Mouse (Mus musculus) liver, embryonic 13.5 days (tissue): ENCODE data around the gene Gm33543. TPM values are rescaled to one million over a fixed set of nuclear protein-coding genes. Genes with fewer than 3 reads are reported as not detected.

Experiments
- ATAC-seq: fragments of 200-750 bp; cut with Nextera tagmentation; 2 replicates; pipeline ENCODE4 v1.8.0; 2017; ENCODE audit warnings: low read depth, mild to moderate bottlenecking, moderate number of reproducible peaks, moderate library complexity
- DNase-seq: peaks from one replicate; pipeline ENCODE4 v3.0.0; 2022
- H3K27ac ChIP-seq: fragments of 300-500 bp; sonication (generic); 2 replicates; pipeline ENCODE4 v1.5.1; 2015; ENCODE audit warnings: moderate library complexity, mild to moderate bottlenecking, inconsistent platforms
- H3K27me3 ChIP-seq: fragments of 300-500 bp; sonication (generic); 2 replicates; pipeline ENCODE4 v1.6.1; 2015; ENCODE audit warnings: mild to moderate bottlenecking, inconsistent platforms
- H3K36me3 ChIP-seq: fragments of 300-500 bp; sonication (generic); 2 replicates; pipeline ENCODE4 v1.6.1; 2015; ENCODE audit warnings: mild to moderate bottlenecking, inconsistent platforms
- H3K4me1 ChIP-seq: fragments of 300-500 bp; sonication (generic); replicated peaks from 2 replicates; pipeline ENCODE4 v1.6.1; 2015; ENCODE audit warnings: inconsistent platforms
- H3K4me2 ChIP-seq: fragments of 300-500 bp; sonication (generic); 2 replicates; pipeline ENCODE4 v1.6.1; 2015; ENCODE audit warnings: inconsistent platforms, mild to moderate bottlenecking, moderate library complexity
- H3K4me3 ChIP-seq: fragments of 300-500 bp; sonication (generic); replicated peaks from 2 replicates; pipeline ENCODE4 v1.5.1; 2015; ENCODE audit warnings: mild to moderate bottlenecking, inconsistent platforms
- H3K9ac ChIP-seq: fragments of 300-500 bp; sonication (generic); 2 replicates; pipeline ENCODE4 v1.6.1; 2015; ENCODE audit warnings: mild to moderate bottlenecking, inconsistent platforms
- H3K9me3 ChIP-seq: fragments of 300-500 bp; sonication (generic); replicated peaks from 2 replicates; pipeline ENCODE4 v1.6.1; 2016; ENCODE audit warnings: inconsistent platforms
- WGBS: fragments of 180-500 bp; shearing (Covaris S2); methylation state at CpG from one replicate; pipeline ENCODE4 v1.1.7; 2015; ENCODE audit not compliant: insufficient replicate concordance; 5-methylcytosine and 5-hydroxymethylcytosine counted together
- polyA plus RNA-seq: library from polyadenylated mRNA; unstranded; fragments of >200 nt; fragmentation: Nextera tagmentation; extraction: Ambion mirVana; gene quantifications from 2 replicates; pipeline ENCODE4 v1.2.1, GENCODE M21; 2015

Gm33543 gene
- polyA plus RNA-seq, 1 experiment from 2014 or later = not detected

GRCm38 (mm10) chr10:95829471-95829870 is 13.3 kb downstream of the Gm33543 start:
- H3K9me3 ChIP-seq = no peaks in the 10 kb centered on the region
- ATAC-seq (no peak), DNase-seq (no peak)
- H3K27ac ChIP-seq = no peak overlapping the region
- H3K4me2 ChIP-seq = no peak overlapping the region
- no peaks in the 10 kb centered on the region for H3K4me1 ChIP-seq
- no peak overlapping the region for H3K4me3 ChIP-seq
- H3K9ac ChIP-seq = no peak overlapping the region
- 0 out of 2 replicates have a peak, but pooled peaks cover 3% of the 10 kb centered on the region for H3K27me3 ChIP-seq
- H3K36me3 ChIP-seq = no peaks in the 10 kb centered on the region

DNA sequence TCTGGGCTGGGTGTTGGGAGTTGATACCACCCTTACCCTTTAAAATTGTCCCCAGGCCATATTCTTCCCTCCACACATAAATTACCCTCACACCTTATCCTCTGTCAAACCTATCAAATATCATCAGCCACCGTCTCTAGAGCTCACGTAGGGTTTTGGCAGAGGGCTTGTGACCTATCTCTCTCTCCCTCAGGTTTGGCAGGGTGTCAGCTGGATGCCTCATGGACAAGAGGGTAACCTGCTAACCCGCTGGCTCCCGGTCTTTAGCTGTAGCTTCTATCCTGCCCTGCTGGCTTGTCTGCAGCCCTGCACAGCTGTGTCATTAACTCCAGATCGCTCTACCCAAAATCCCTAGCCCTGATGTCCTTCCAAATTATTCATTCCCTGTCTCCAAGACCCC is 14.4 kb downstream of the Gm33543 start:
- H3K4me3 ChIP-seq = no peak overlapping the region
- no peak for DNase-seq
- 61% methylated on average over 5 of the region's 5 CpGs for WGBS

DNA sequence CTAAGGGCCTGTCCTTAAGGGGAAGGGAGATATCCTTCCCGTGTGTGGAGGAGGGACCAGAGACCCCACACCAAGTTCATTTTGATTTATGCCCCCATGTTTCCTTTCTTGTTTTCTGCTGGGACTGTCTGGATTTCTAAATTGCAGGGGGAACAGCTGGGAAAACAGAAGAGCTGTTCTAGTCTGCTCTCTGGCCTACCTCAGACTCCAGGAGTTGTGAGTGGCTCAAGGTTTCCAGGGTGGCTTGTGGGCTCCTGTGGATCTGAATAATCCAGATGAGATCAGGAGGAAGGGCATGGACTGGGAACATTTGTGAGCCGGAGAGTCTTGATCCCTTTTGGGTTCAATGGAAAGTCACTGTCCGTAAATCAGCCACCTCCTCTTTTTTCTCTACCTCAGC is 17.1 kb downstream of the Gm33543 start:
- DNase-seq (no peak), ATAC-seq (no peak)
- Histone ChIP-seq H3K9ac (no peak overlapping the region), H3K4me3 (no peak overlapping the region), H3K36me3 (no peaks in the 10 kb centered on the region), H3K27me3 (0 out of 2 replicates have a peak, but pooled peaks cover 4% of the 10 kb centered on the region), H3K27ac (no peak overlapping the region), H3K4me2 (no peak overlapping the region), H3K9me3 (no peaks in the 10 kb centered on the region), H3K4me1 (no peaks in the 10 kb centered on the region)
- WGBS = 57% methylated on average over 3 of the region's 3 CpGs

More for the DNA sequence above, 14.4 kb downstream of the Gm33543 start:
- Histone ChIP-seq H3K36me3 (no peaks in the 10 kb centered on the region), H3K9me3 (no peaks in the 10 kb centered on the region), H3K27me3 (0 out of 2 replicates have a peak, but pooled peaks cover 4% of the 10 kb centered on the region), H3K9ac (no peak overlapping the region), H3K4me1 (no peaks in the 10 kb centered on the region), H3K4me2 (no peak overlapping the region), H3K27ac (no peak overlapping the region)
- no peak for ATAC-seq

GRCm38 (mm10) chr10:95818506-95818905 is 24.2 kb downstream of the Gm33543 start:
- no peaks in the 10 kb centered on the region for H3K9me3 ChIP-seq
- H3K27me3 ChIP-seq = no peaks in the 10 kb centered on the region
- no peak overlapping the region for H3K4me3 ChIP-seq
- no peak overlapping the region for H3K4me2 ChIP-seq
- DNase-seq = no peak
- ATAC-seq = no peak
- H3K9ac ChIP-seq = no peak overlapping the region
- no peaks in the 10 kb centered on the region; the same call in 1 of the 2 replicates for H3K4me1 ChIP-seq
- WGBS = 52% methylated on average over 2 of the region's 2 CpGs
- no peak overlapping the region for H3K27ac ChIP-seq
- H3K36me3 ChIP-seq = no peaks in the 10 kb centered on the region

DNA sequence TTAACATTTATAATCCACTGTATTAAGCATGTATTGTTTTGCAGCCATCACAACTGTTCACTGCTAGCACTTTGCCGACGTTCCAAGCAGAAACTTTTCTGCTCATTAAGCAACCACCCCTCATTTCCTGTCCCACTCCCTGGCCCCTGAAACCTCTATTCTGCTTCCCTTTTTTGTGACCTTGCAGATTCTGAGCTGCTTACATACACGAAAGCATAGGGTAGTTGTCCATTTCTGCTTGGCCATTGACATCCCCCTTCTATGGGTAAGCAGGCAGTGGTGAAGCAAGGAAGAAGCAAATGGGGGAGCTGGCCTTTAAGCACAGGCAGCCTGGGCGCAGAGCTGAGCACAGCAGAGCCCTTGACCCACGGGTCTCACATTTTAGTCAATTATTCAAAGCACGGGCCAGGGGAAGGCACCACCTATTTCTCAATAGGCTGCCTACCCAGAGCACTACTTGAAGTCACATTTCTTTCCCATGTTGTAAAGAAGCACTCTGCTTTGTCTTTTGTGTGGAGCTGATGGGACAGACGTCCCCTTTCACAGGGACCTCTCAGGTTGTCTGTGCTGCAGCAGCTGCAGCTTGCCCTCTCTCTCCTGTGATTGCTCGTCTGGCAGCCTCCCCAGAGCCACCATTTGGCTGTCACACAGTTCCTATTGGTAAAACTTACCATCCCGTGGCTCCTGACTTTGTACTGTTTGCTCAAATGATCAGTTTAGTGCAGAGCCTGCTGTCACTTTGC is 25.1 kb downstream of the Gm33543 start:
- no peaks in the 10 kb centered on the region for H3K27me3 ChIP-seq
- ATAC-seq (peak; percentile 47), DNase-seq (peak; percentile 1)
- WGBS = 11% methylated on average over 9 of the region's 9 CpGs
- no peaks in the 10 kb centered on the region for H3K9me3 ChIP-seq
- no peaks in the 10 kb centered on the region; the same call in 1 of the 2 replicates for H3K4me1 ChIP-seq
- no peaks in the 10 kb centered on the region for H3K36me3 ChIP-seq
- H3K4me2 ChIP-seq = no peak overlapping the region
- H3K27ac ChIP-seq = peak overlapping the region; percentile 53
- H3K9ac ChIP-seq = no peak overlapping the region
- no peak overlapping the region for H3K4me3 ChIP-seq

GRCm38 (mm10) chr10:95814351-95814750 is 28.4 kb downstream of the Gm33543 start:
- no peaks in the 10 kb centered on the region for H3K27me3 ChIP-seq
- 75% methylated on average over 6 of the region's 6 CpGs for WGBS
- H3K4me2 ChIP-seq = no peak overlapping the region
- no peaks in the 10 kb centered on the region for H3K36me3 ChIP-seq
- H3K9me3 ChIP-seq = no peaks in the 10 kb centered on the region
- no peaks in the 10 kb centered on the region; the same call in 1 of the 2 replicates for H3K4me1 ChIP-seq
- H3K4me3 ChIP-seq = no peak overlapping the region
- no peak overlapping the region for H3K9ac ChIP-seq
- no peak overlapping the region for H3K27ac ChIP-seq
- ATAC-seq = no peak
- DNase-seq = no peak

- H3K36me3 ChIP-seq = no peaks in the 10 kb centered on the region
- DNase-seq = no peak
- H3K9ac ChIP-seq = no peak overlapping the region
- H3K4me3 ChIP-seq = no peak overlapping the region
- H3K4me2 ChIP-seq = no peak overlapping the region
- H3K4me1 ChIP-seq = no peaks in the 10 kb centered on the region
- no peak for ATAC-seq
- H3K27ac ChIP-seq = no peak overlapping the region
- H3K27me3 ChIP-seq = no peaks in the 10 kb centered on the region
- WGBS = 51% methylated on average over 4 of the region's 4 CpGs
- no peaks in the 10 kb centered on the region for H3K9me3 ChIP-seq
Observed at GRCm38 (mm10) chr10:95811869-95812268, 30.9 kb downstream of the Gm33543 start.

DNA sequence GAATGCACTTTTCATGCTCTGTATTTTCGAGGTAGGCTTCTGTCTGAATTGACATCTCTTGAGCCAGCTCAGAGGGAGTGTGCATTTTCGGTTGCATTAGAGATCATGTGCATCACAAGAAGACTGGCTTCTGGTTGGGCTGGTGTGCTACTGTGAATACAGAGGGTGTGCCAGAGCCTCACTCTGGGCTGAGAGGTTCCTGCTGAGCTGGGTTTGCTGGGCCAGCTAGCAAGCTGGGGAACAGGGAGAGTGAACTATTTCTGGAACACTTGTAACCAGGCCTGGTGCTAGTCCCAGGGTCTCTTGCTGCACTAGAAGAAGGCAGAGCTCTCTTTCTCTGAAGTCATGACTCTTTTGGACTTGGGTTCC is 41.3 kb downstream of the Gm33543 start:
- no peaks in the 10 kb centered on the region for H3K36me3 ChIP-seq
- H3K4me2 ChIP-seq = no peak overlapping the region
- 39% methylated on average over 2 of the region's 2 CpGs for WGBS
- DNase-seq (no peak), ATAC-seq (no peak)
- no peaks in the 10 kb centered on the region for H3K27me3 ChIP-seq
- no peak overlapping the region for H3K4me3 ChIP-seq
- no peak overlapping the region for H3K27ac ChIP-seq
- H3K9ac ChIP-seq = no peak overlapping the region
- H3K9me3 ChIP-seq = no peaks in the 10 kb centered on the region
- no peaks in the 10 kb centered on the region for H3K4me1 ChIP-seq

GRCm38 (mm10) chr10:95800693-95801442 is 41.9 kb downstream of the Gm33543 start:
- Histone ChIP-seq H3K4me2 (no peak overlapping the region), H3K27me3 (no peaks in the 10 kb centered on the region), H3K27ac (no peak overlapping the region), H3K9ac (no peak overlapping the region), H3K36me3 (no peaks in the 10 kb centered on the region), H3K4me1 (no peaks in the 10 kb centered on the region), H3K9me3 (no peaks in the 10 kb centered on the region), H3K4me3 (no peak overlapping the region)
- 65% methylated on average over 7 of the region's 7 CpGs for WGBS
- no peak for DNase-seq
- ATAC-seq = no peak

GRCm38 (mm10) chr10:95797645-95798395 is 44.9 kb downstream of the Gm33543 start:
- no peak overlapping the region for H3K4me2 ChIP-seq
- WGBS = 76% methylated on average over 12 of the region's 12 CpGs

GRCm38 (mm10) chr10:95795500-95795899 is 47.2 kb downstream of the Gm33543 start:
- Histone ChIP-seq H3K36me3 (no peaks in the 10 kb centered on the region), H3K9me3 (no peaks in the 10 kb centered on the region), H3K4me3 (no peak overlapping the region), H3K27me3 (no peaks in the 10 kb centered on the region), H3K4me2 (no peak overlapping the region), H3K4me1 (no peaks in the 10 kb centered on the region), H3K9ac (no peak overlapping the region), H3K27ac (no peak overlapping the region)
- WGBS = 51% methylated on average over 4 of the region's 4 CpGs
- ATAC-seq = no peak
- no peak for DNase-seq

More at GRCm38 (mm10) chr10:95797645-95798395, 44.9 kb downstream of the Gm33543 start:
- no peaks in the 10 kb centered on the region for H3K27me3 ChIP-seq
- H3K36me3 ChIP-seq = no peaks in the 10 kb centered on the region
- H3K4me3 ChIP-seq = no peak overlapping the region
- DNase-seq = no peak
- no peak overlapping the region for H3K9ac ChIP-seq
- H3K4me1 ChIP-seq = no peaks in the 10 kb centered on the region
- ATAC-seq = no peak
- no peak overlapping the region for H3K27ac ChIP-seq
- H3K9me3 ChIP-seq = no peaks in the 10 kb centered on the region
